Mouse (Mus musculus) adrenal gland (tissue): ENCODE measurements around the gene Strada.

Experiments used
- intact Hi-C: fragments of 180-260 bp; cut with DNase I; formaldehyde crosslinking; loops from one replicate; pipeline ENCODE4 v1.15.1; 2025

Strada gene

DNA sequence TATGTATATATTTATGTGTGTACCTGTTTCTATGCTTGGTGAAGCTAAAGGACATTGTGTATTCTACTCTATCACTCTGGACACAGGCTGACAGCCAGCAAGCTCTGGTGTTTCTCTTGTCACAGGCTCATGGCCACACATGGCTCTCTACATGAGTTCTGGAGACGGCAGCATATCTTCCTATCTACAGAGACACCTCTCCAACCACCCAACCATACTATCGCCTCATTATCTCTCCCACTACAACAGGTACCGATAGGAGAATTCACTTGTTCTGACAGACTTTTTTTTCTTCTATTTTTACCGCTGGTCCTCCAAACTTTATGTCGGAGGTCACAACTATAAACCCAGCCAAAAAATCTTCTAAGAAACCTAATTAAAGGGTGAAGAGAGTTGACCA lies 9.7 kb downstream of the Strada start:
- intact Hi-C loops = no loop called here

DNA sequence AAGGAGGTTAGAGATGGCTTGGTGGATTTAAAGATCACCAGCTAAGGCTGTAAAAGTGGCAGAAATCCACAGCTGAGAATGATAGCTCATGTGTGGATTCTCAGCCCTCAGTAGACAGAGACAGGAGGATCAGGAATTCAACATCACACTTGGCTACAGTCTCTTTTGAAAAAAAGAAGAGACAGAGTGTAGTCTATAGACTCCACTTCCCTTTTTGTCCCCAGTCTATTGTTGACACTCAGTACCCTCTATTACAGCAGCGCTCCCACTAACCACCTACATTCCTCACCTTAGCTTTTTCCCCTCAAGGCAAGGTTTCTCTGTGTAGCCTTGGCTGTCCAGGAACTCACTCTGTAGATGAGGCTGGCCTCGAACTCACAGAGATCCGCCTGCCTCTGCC lies 10.3 kb downstream of the Strada start:
- intact Hi-C loops = no loop called here

DNA sequence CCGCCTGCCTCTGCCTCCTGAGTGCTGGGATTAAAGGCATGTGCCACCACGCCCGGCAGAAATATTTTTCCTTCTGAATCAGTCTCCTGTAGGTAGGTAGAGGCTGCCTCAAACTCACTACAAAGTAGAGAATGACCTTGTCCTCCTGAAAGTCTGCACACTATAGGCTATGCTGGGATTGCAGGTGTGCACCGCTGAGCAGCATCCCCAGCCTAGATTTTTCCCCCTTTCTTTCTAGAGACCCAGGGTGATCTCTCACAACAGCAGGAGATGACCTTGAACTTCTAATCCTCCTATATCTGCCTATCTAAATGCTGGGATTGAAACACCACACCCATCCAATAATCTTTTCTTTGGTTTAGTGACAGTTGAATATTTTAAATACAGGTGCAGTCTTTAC lies 14.6 kb downstream of the Strada start:
- intact Hi-C loops = no loop called here

DNA sequence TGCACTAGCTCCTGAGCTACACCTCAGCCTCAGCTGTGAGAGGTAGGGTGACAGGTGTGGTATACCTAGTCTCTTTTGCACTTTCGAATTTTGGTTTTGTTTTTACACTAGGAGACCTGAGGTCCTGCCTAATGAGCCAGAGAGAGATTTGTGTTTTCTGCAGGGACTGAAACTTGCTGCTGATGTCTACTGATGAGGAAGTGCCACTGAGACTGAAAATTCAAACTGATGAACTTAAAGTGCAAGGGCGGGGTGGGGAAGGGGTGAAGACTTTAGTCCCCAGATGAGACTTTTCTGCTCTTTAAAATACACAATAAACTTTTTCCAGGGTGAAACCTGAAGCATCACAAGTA lies 21.5 kb downstream of the Strada start:
- intact Hi-C loops = no loop called here

DNA sequence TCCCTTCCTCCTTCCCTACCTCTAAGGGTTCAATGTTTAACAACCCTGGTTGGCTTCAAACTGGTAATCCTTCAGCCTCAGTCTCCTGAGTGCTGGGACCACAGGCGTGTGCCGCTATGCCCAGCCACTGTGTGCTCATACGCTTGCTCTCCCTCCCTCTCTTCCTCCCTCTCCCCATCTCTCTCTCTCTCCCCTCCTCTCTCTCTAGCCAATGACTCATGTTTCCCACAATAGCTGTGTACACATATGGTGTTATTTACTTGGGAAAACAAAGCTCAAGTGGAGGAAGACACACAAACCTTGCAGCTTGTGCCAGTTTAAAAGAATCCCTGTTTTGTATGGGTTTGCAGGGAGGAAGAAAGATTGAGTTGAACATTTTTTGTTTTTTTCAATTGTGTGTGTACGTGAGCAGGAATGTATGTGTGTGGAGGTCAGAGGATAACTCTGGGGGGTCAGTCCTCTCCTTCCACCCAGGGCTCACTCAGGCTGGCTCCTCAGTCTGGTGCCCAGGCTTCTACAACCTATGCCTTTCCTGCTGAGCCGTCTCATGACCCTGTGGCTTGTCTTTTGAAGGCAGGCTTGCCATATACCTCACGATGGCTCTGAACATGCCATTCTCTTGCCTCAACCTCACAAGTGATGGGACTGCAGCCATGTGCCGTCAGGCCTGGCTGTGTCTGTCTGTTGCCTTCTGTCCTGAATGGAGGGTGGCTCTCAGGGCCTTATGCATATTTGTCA lies 22.1 kb downstream of the Strada start:
- intact Hi-C loops = no loop called here

DNA sequence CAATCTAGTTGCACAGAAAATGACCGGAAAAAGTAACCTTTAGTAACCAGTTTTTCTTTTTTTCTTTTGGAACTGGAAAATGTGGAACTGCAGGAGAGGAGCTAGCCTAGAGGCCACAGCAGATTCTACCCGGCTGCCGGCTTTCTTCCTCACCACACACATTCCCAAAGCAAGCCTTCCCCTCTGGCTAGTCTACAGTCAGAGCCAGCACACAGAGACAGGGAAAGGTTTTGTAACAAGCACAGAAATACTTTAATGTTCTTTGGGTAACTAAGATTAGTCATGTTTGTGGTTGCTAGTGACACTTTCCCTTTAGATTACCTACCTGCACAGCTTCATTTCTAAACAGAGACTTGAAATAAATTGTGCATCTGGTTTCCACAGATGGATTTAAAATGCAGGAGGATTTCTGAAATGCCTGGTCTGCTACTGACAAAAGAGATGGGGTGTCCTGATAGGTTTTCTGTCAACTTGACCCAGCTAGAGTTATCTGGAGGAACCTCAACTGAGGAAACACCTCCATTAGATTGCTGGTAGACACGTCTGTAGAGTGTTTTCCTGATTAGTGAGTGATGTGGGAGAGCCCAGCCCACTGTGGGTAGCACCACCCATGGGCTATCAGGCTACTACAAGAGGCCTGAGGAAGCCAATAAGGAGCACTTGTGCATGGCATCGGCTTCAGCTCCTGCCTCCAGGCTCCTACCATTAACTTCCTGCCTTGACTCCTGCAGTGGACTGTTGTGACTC lies 23.8 kb downstream of the Strada start:
- intact Hi-C loops = no loop called here

DNA sequence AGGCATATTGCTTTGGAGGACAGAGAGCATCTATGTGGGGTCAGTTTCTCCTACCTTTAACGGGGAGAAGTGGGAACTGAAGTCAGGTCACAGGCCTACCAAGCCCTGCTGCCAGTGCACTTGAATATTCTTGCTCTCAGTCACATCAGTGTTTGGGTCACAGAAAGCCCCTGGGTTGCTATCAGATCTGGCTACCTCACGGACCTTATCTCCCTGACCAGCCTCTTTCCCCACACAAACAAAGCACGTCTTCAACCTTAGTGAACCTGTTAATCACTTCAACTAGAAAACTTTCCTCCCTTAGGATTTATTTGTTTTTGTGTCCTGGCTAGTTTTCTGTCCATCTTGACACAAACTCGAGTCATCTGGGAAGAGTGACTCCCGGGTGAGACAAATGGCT lies 25.6 kb downstream of the Strada start:
- intact Hi-C loops = no loop called here

DNA sequence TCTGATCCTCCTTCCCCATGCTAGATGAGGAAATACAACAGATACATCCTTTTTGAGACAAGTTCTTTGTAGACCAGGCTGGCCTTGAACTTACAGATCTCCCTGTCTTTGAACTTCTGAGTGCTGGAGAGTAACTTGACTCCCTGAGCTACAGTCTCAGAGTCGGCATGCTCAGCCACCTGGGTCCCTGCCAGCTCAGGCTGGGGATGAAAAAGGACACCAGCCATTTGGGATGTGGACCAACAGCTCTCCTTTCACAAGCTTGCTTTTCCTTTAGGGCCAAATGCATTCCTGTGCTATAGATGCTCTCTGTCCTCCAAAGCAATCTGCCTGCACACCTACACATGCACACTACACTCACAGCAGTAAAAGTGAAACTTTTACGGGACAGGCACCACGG lies 26.9 kb downstream of the Strada start:
- intact Hi-C loops = no loop called here

DNA sequence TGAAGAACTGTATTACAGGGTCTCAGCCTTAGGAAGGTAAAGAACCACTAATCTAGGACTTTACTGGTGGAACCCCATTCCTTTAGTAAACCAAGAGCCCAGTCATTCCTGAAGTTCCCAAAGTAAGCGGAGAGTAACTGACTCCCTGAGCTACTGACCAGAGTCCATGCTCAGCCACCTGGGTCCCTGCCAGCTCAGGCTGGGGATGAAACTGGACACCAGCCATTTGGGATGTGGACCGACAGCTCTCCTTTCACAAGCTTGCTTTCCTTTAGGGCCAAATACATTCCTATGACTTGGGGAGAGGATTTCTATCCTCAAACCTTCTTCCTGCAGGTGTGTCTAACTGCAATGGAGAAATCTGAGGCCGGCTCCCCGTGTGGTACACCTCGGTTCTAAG lies 27.6 kb downstream of the Strada start:
- intact Hi-C loops = no loop called here

DNA sequence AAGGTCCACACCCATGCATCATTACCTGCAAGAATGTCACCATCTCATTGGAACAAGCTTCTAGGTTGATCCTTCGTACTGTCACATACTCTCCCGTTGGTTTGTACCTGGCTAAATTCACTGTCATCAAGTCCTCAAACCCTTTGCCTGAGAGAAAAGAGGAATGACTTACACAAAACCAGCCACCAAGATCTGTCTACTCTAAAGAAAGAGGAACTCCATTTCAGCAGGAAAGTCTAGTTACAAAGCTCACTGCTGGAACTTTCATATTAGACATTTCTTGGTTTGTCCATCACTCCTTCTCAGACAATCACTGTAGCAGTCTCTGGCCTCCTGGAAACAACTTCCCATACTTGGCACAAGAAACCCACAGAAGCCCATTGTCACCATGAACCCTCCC lies 28.7 kb downstream of the Strada start:
- intact Hi-C loops = no loop called here

DNA sequence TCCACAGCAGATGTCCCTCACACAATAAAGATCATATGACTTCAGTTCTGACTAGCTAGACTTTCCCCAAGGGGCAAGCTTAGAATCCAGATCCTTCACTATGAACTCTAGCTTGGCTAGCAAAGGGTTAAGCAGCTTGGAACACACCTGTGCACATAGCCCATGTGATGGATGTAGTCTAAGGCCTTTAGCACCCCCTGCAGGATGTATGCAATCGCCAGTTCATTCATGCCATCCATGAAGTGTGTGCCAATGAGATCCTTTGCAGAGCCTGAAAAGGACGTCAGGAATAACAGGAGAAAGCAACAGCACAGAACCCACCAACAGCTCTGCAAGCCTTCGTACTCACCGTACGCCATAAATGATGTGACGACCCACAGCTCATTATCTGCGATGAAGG lies 31.2 kb downstream of the Strada start:
- intact Hi-C loops = no loop called here

DNA sequence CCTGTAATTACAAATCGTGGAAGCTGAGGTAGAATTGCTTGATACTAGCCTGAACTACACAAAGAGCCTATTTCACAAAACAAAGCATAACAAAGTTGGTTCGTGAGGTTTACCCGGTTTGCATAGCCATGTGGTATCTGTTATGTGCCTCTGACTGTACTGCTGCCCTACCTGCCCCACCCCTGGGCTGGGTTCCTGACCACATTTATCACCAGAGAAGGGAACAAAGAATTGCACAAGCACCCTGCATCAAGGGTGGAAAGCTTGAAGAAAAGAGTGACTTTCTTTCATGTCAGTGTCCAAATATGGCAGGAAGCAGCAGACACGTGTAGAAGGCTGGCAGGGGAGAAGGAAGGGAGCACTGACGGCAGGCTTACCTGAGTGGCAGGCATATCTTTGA lies 34.5 kb downstream of the Strada start:
- intact Hi-C loops = no loop called here

DNA sequence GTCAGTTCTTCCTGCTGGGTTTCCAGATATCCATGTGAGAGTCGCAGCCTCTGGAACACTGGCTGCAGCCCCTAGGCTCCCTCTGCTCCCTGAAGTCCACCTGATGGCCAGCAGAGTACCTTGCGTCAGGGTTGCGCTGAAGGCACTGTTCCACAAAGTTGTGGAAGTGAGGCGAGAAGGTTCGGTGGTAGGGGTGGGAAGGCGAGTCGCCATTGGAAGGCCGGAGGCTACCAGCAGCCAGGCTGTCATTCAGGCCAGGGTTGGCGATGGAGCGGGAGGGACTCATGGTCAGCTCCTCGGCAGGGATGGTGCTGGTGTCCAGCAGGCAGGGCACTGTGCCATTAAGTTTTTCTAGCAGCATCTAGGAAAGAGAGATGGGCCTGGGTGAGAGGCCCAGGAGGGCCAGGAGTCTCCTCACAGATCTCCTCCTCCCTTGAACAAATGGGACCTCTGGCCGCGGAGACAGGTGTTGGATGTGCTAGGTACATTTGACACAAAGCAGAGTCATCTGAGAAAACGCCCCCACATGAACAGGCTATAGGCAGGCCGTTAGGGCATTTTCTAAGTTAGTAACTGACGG lies 37.3 kb downstream of the Strada start:
- intact Hi-C loops = loop anchor here (5.0 kb wide), 1 partner anchor 33 kb away; no protein-coding TSS in a partner anchor

DNA sequence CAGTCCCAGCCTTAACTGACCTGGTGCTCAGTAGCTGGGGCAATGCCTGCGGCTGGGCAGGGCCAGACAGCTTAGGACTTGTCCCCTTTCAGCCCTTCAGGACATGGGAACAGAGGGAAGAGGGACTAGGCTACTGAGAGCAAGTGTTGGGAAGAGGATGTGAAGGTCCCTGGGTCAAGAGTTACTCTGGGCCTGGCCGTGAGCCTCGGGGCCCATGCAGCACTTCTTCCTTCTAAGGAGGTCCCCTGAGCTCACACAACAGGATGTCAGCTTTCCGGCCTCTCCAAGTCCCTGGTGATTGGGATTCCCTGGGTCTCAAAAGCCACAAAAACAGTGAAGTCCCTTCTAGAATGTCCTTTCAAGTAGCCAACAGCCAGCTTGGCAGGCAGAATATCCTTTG lies 38.4 kb downstream of the Strada start:
- intact Hi-C loops = loop anchor here (5.0 kb wide), 1 partner anchor 34 kb away; no protein-coding TSS in a partner anchor

DNA sequence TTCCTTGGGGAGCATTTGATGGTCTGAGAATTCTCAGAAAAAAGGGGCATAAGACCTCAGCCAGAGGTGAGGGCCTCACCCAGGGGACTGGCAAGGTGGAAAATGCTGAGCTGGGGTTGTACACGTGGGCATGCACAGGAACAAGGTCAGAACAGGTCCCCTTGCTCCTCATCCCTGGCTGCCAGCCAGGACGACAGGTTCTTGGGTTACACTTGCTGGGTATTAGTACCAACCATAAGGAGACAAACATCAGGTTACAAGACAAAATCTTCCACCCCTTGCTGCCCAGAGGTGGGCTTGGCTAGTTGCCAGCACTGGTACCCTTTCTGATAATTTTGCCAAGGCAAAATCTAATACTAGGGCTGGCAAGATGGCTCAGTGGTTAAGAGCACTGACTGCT lies 39.7 kb downstream of the Strada start:
- intact Hi-C loops = loop anchor here (5.0 kb wide), 1 partner anchor 35 kb away; no protein-coding TSS in a partner anchor

DNA sequence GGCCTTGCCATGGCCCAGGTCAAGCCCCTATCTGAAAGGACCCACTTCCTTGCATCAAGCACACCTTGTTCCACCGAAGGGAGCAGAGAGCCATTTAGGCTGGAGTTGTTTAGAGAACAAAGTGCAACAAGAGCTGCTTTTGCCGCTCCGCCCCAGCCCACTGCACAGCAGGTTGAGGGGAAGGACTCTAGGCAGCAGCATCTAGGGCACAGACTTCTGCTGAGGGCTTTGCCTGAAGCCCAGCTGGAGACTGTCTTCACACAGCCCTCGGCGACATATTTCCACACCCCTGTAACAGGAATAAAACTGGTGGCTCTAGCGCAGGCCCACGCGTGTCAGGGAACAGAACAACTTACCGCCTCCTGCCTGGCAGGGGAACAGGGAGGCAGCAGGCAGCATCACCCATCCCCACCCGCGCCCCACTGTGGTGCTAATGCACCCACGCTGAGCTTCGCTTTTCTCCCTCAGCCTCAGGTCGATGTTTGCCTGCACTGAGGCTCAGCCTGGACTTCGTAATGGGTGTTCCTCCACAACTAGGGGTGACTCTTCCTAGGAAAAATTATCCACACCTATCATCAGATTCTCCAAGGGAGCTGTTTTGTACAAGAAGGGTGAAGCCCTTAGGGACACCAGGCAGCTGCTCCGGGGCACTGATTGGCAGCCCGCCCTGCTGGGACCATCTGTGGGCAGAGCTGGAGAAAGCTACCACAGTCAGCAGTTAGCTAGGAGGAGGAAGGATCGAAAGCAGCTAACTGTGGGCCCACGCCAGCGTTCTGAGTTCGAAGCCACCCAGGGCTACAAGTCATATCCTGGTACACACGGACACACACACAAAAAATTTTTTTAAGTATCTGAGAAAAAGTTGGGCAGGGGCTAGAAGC lies 40.9 kb downstream of the Strada start, which contains the start of the genes Gm10840 and Limd2:
Gene Gm10840, plus strand, starts transcription at position 10 of the 881 bp plus-strand sequence.
Gene Limd2, minus strand, starts transcription at position 20 of the 881 bp plus-strand sequence.
- intact Hi-C loops = loop anchor here (5.0 kb wide), 1 partner anchor 36 kb away; no protein-coding TSS in a partner anchor

DNA sequence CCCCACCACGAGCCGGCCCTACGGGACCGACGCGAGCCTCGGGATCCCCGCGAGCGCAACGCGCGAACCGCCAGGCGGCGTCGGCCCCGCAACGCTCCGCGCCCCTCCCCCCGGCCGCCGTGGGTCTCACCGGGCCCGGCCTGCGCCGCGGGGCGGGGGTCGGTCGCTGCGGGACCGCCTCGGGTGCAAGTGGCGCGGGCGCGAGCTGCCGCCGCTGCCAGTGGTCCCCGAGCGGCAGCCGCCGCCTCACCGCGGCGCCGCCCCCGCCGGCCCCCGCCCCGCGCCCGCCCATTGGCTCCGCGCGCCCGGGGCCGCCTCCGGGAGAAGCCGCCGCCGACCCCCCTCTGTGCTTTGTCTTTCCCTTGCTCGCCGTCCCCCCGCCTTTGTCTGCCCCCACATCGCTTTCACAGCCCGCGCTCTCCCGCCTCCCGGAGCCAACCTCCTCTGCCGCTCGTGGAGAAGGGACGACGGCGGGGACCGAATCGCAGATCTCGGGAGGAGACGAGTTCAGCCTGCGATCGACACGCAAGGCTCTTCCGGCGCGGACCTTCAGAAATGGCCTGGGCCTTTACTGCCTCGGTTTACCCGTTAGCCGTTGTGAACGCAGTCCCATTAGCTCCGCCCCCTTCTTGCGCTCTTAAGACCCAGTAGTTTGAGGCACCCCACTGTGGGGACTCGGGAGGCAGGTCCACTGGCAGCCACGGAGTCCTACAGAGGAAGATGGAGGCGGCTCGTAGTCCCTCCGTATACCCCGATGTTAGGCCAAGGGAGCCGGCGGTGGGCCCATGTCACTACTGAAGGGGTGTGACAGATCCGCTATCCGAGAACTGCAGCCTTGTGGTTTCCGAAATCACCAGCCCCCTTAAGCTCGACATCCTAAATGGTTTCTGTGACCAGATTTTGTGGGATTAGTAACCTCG lies 41.8 kb downstream of the Strada start:
- intact Hi-C loops = loop anchor here (5.0 kb wide), 1 partner anchor 37 kb away; no protein-coding TSS in a partner anchor

DNA sequence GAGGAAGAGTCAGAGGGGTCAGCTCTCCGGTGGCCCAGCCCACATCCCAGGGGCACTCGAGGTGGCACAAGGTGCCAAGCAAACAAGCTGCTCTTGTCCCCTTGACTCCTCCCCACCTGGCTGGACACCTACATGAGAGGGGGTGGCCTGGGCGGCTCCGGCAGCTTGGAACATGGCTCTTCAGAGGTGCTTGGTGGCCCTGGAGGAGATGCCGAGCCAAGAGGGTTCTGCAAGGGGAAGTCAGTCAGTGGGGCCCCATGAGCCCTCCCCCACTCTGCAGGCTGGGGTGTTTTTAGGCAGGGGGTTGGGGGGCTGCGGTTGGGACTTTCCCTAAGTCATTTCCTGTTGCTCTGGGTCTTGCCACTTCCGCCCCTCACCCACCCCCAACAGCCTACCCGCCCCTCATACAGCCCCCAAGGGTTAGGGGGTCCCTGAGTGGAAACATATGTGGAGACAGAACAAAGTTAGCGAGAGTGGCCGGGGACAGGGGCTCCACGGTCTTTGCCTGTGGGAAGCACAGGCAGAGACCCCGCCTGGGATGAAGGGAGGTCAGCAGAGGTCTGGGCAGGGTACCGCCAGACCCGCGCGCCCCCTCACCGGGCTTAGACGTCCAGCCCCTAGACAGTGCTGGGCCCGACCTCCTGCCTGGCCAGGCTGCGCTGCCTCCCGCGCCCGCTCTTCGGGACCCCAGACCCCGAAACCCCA lies 42.6 kb downstream of the Strada start:
- intact Hi-C loops = no loop called here

DNA sequence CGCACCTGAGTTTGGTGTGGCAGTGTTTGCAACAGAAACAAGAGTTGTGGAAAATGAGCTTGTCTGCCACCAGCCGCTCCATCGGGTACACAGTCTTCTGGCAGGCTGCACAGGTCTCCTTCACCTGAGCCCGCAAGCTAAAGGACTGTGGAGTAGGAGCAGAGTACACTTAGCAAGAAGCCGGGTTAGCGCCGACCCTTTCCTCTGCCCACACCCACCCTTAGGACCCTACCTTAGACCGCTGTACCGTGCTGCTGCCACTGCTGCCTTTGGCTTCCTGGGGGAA lies 43.1 kb downstream of the Strada start:
- intact Hi-C loops = no loop called here
